Mouse (Mus musculus) lung, embryonic 16.5 days (tissue): ENCODE measurements at regions not wholly inside any gene's neighbourhood (a gene's known extent, or its start where the extent isn't known, plus 50 kb on each side); places are given as distances from the start of the nearest gene placed in this dataset.

Source experiments
- ATAC-seq: fragments of 200-750 bp; cut with Nextera tagmentation; 2 replicates; pipeline ENCODE4 v1.8.0; 2017; ENCODE audit warnings: low read depth, mild to moderate bottlenecking, moderate library complexity
- H3K27ac ChIP-seq: fragments of 300-500 bp; sonication (generic); 2 replicates; pipeline ENCODE4 v1.5.1; 2014; ENCODE audit warnings: mild to moderate bottlenecking, control low read depth, low read length
- H3K27me3 ChIP-seq: fragments of 300-500 bp; sonication (generic); 2 replicates; pipeline ENCODE4 v1.6.1; 2014; ENCODE audit warnings: low read depth, low read length, mixed read lengths; ENCODE audit not compliant: control insufficient read depth, insufficient read depth
- H3K36me3 ChIP-seq: fragments of 300-500 bp; sonication (generic); 2 replicates; pipeline ENCODE4 v1.6.1; 2014; ENCODE audit warnings: low read length; ENCODE audit not compliant: control insufficient read depth, insufficient read depth
- H3K4me1 ChIP-seq: fragments of 300-500 bp; sonication (generic); replicated peaks from 2 replicates; pipeline ENCODE4 v1.6.1; 2014; ENCODE audit warnings: low read length, mixed read lengths; ENCODE audit not compliant: control insufficient read depth, insufficient read depth
- H3K4me2 ChIP-seq: fragments of 300-500 bp; sonication (generic); 2 replicates; pipeline ENCODE4 v1.6.1; 2014; ENCODE audit warnings: low read depth, low read length, control low read depth
- H3K4me3 ChIP-seq: fragments of 300-500 bp; sonication (generic); 2 replicates; pipeline ENCODE4 v1.5.1; 2014; ENCODE audit warnings: mild to moderate bottlenecking, low read length, control low read depth
- H3K9ac ChIP-seq: fragments of 300-500 bp; sonication (generic); 2 replicates; pipeline ENCODE4 v1.6.1; 2014; ENCODE audit warnings: low read length, control low read depth
- H3K9me3 ChIP-seq: fragments of 300-500 bp; sonication (generic); 2 replicates; pipeline ENCODE4 v1.6.1; 2016; ENCODE audit warnings: low read length; ENCODE audit not compliant: control insufficient read depth
- WGBS: fragments of 180-500 bp; shearing (Covaris S2); extraction: QIAGEN DNeasy Blood & Tissue Kit; methylation state at CpG from one replicate; pipeline ENCODE4 v1.1.7; 2014; 5-methylcytosine and 5-hydroxymethylcytosine counted together

- H3K27ac ChIP-seq = no peak overlapping the region
- H3K9ac ChIP-seq = no peak overlapping the region
- H3K4me1 ChIP-seq = no peaks in the 10 kb centered on the region
- no peak overlapping the region for H3K4me2 ChIP-seq
- no peak for ATAC-seq
- H3K36me3 ChIP-seq = no peaks in the 10 kb centered on the region
- H3K9me3 ChIP-seq = no peaks in the 10 kb centered on the region
- H3K4me3 ChIP-seq = no peak overlapping the region
- no peaks in the 10 kb centered on the region for H3K27me3 ChIP-seq
Observed at GRCm38 (mm10) chr7:125259016-125259415, 185.5 kb upstream of the Kdm8 start.

- Histone ChIP-seq H3K4me3 (no peak overlapping the region), H3K4me2 (no peak overlapping the region), H3K9me3 (no peaks in the 10 kb centered on the region), H3K9ac (no peak overlapping the region), H3K27me3 (no peaks in the 10 kb centered on the region), H3K4me1 (no peaks in the 10 kb centered on the region), H3K36me3 (no peaks in the 10 kb centered on the region), H3K27ac (no peak overlapping the region)
- WGBS = 73% methylated on average over 2 of the region's 2 CpGs
- ATAC-seq = no peak
Observed at GRCm38 (mm10) chr7:125262133-125262532, 182.3 kb upstream of the Kdm8 start.

GRCm38 (mm10) chr7:125262672-125263365 is 181.7 kb upstream of the Kdm8 start:
- Histone ChIP-seq H3K36me3 (no peaks in the 10 kb centered on the region), H3K4me1 (no peaks in the 10 kb centered on the region), H3K4me3 (no peak overlapping the region), H3K9ac (no peak overlapping the region), H3K27me3 (no peaks in the 10 kb centered on the region), H3K4me2 (no peak overlapping the region), H3K9me3 (no peaks in the 10 kb centered on the region), H3K27ac (no peak overlapping the region)
- ATAC-seq = no peak
- WGBS = 54% methylated on average over 12 of the region's 12 CpGs

GRCm38 (mm10) chr7:125263756-125264155 is 180.7 kb upstream of the Kdm8 start:
- Histone ChIP-seq H3K4me2 (no peak overlapping the region), H3K36me3 (no peaks in the 10 kb centered on the region), H3K4me1 (no peaks in the 10 kb centered on the region), H3K4me3 (no peak overlapping the region), H3K27ac (no peak overlapping the region), H3K9me3 (no peaks in the 10 kb centered on the region), H3K27me3 (no peaks in the 10 kb centered on the region), H3K9ac (no peak overlapping the region)
- ATAC-seq = no peak
- WGBS = 55% methylated on average over 2 of the region's 2 CpGs

GRCm38 (mm10) chr7:125270711-125271110 is 173.8 kb upstream of the Kdm8 start:
- Histone ChIP-seq H3K36me3 (no peaks in the 10 kb centered on the region), H3K4me2 (no peak overlapping the region), H3K27ac (no peak overlapping the region), H3K9me3 (no peaks in the 10 kb centered on the region), H3K9ac (no peak overlapping the region), H3K4me1 (no peaks in the 10 kb centered on the region), H3K27me3 (no peaks in the 10 kb centered on the region), H3K4me3 (no peak overlapping the region)
- peak; percentile 65 for ATAC-seq
- 19% methylated on average over 3 of the region's 3 CpGs for WGBS

- Histone ChIP-seq H3K36me3 (no peaks in the 10 kb centered on the region), H3K27me3 (no peaks in the 10 kb centered on the region), H3K4me1 (no peaks in the 10 kb centered on the region), H3K9me3 (no peaks in the 10 kb centered on the region), H3K4me3 (no peak overlapping the region), H3K9ac (no peak overlapping the region), H3K4me2 (no peak overlapping the region), H3K27ac (no peak overlapping the region)
- ATAC-seq = no peak
- 90% methylated on average over 4 of the region's 4 CpGs for WGBS
Observed at GRCm38 (mm10) chr7:125271356-125271755, 173.1 kb upstream of the Kdm8 start.

GRCm38 (mm10) chr7:125281371-125281770 is 163.1 kb upstream of the Kdm8 start:
- Histone ChIP-seq H3K4me2 (no peak overlapping the region), H3K36me3 (no peaks in the 10 kb centered on the region), H3K9ac (no peak overlapping the region), H3K9me3 (no peaks in the 10 kb centered on the region), H3K4me1 (no peaks in the 10 kb centered on the region), H3K27ac (no peak overlapping the region), H3K27me3 (no peaks in the 10 kb centered on the region), H3K4me3 (no peak overlapping the region)
- WGBS = 75% methylated on average over 3 of the region's 3 CpGs
- ATAC-seq = no peak

GRCm38 (mm10) chr7:125295226-125295625 is 149.2 kb upstream of the Kdm8 start:
- WGBS = 63% methylated on average over 2 of the region's 2 CpGs
- H3K9me3 ChIP-seq = no peaks in the 10 kb centered on the region
- no peak overlapping the region for H3K27ac ChIP-seq
- H3K4me1 ChIP-seq = no peaks in the 10 kb centered on the region
- no peak overlapping the region for H3K4me3 ChIP-seq
- ATAC-seq = no peak
- no peak overlapping the region for H3K4me2 ChIP-seq
- H3K9ac ChIP-seq = no peak overlapping the region
- H3K27me3 ChIP-seq = no peaks in the 10 kb centered on the region
- no peaks in the 10 kb centered on the region for H3K36me3 ChIP-seq

- Histone ChIP-seq H3K9ac (no peak overlapping the region), H3K27me3 (no peaks in the 10 kb centered on the region), H3K9me3 (no peaks in the 10 kb centered on the region), H3K4me2 (no peak overlapping the region), H3K4me1 (no peaks in the 10 kb centered on the region), H3K27ac (no peak overlapping the region), H3K36me3 (no peaks in the 10 kb centered on the region), H3K4me3 (no peak overlapping the region)
- WGBS = 67% methylated on average over 3 of the region's 3 CpGs
- no peak for ATAC-seq
Observed at GRCm38 (mm10) chr7:125308433-125308832, 136.0 kb upstream of the Kdm8 start.

GRCm38 (mm10) chr7:125310971-125311370 is 133.5 kb upstream of the Kdm8 start:
- Histone ChIP-seq H3K4me3 (no peak overlapping the region), H3K9ac (no peak overlapping the region), H3K4me2 (no peak overlapping the region), H3K36me3 (no peaks in the 10 kb centered on the region), H3K27me3 (no peaks in the 10 kb centered on the region), H3K4me1 (no peaks in the 10 kb centered on the region), H3K9me3 (no peaks in the 10 kb centered on the region), H3K27ac (no peak overlapping the region)
- no peak for ATAC-seq
- WGBS = 74% methylated on average over 4 of the region's 4 CpGs
